Mouse (Mus musculus): ENCODE results near the gene Dnajc3.
"Not testable (repeated sequence)": the region's sequence is repeated elsewhere in the genome, so short reads cannot be mapped to it uniquely, and the experiment has no call there.

Gene Dnajc3

GRCm38 (mm10) chr14:118932956-118933355 lies 4.8 kb upstream of the Dnajc3 start:
- no peak for DNase-seq

- no peak for DNase-seq
Measured at GRCm38 (mm10) chr14:118934686-118935085, 3.1 kb upstream of the Dnajc3 start.

- no peak for DNase-seq
Measured at GRCm38 (mm10) chr14:118936236-118936635, 1.5 kb upstream of the Dnajc3 start.

- no peak for DNase-seq
Measured at GRCm38 (mm10) chr14:118936952-118937351, 824 bp upstream of the Dnajc3 start.

- peak; percentile 34 for DNase-seq
Measured at GRCm38 (mm10) chr14:118938551-118938950, 775 bp downstream of the Dnajc3 start.

- DNase-seq: no peak
Measured at GRCm38 (mm10) chr14:118940796-118941495, 3.2 kb downstream of the Dnajc3 start.

- DNase-seq: no peak
Measured at GRCm38 (mm10) chr14:118942076-118942475, 4.3 kb downstream of the Dnajc3 start.

- no peak for DNase-seq
Measured at GRCm38 (mm10) chr14:118944702-118945101, 6.9 kb downstream of the Dnajc3 start.

- no peak for DNase-seq
Measured at GRCm38 (mm10) chr14:118948841-118949240, 11.1 kb downstream of the Dnajc3 start.

- no peak for DNase-seq
Measured at GRCm38 (mm10) chr14:118951912-118952583, 14.3 kb downstream of the Dnajc3 start.

- no peak for DNase-seq
Measured at GRCm38 (mm10) chr14:118958010-118958409, 20.2 kb downstream of the Dnajc3 start.

- no peak for DNase-seq
Measured at GRCm38 (mm10) chr14:118965356-118966000, 27.7 kb downstream of the Dnajc3 start.

GRCm38 (mm10) chr14:118967646-118968045 lies 29.9 kb downstream of the Dnajc3 start:
- DNase-seq: no peak

GRCm38 (mm10) chr14:118972268-118972667 lies 34.5 kb downstream of the Dnajc3 start:
- DNase-seq: no peak

- no peak for DNase-seq
Measured at GRCm38 (mm10) chr14:118977136-118977816, 39.5 kb downstream of the Dnajc3 start.

GRCm38 (mm10) chr14:118979571-118980325 lies 42.0 kb downstream of the Dnajc3 start:
- DNase-seq: no peak

GRCm38 (mm10) chr14:118980358-118980757 lies 42.6 kb downstream of the Dnajc3 start:
- no peak for DNase-seq

- no peak for DNase-seq
Measured at GRCm38 (mm10) chr14:118980890-118981289, 43.1 kb downstream of the Dnajc3 start.

GRCm38 (mm10) chr14:118981711-118982428 lies 44.1 kb downstream of the Dnajc3 start:
- DNase-seq: not testable (repeated sequence)

GRCm38 (mm10) chr14:118982429-118983045 lies 44.8 kb downstream of the Dnajc3 start:
- not testable (repeated sequence) for DNase-seq

- no peak for DNase-seq
Measured at GRCm38 (mm10) chr14:118983396-118983795, 45.6 kb downstream of the Dnajc3 start.
